Mouse (Mus musculus): ENCODE results near the gene Lonp1. TPM values are rescaled to one million over a fixed set of nuclear protein-coding genes. Genes with fewer than 3 reads are reported as not detected.

Lonp1 gene
- total RNA-seq, 2 experiments from 2014 or later: 306 to 318 TPM

DNA sequence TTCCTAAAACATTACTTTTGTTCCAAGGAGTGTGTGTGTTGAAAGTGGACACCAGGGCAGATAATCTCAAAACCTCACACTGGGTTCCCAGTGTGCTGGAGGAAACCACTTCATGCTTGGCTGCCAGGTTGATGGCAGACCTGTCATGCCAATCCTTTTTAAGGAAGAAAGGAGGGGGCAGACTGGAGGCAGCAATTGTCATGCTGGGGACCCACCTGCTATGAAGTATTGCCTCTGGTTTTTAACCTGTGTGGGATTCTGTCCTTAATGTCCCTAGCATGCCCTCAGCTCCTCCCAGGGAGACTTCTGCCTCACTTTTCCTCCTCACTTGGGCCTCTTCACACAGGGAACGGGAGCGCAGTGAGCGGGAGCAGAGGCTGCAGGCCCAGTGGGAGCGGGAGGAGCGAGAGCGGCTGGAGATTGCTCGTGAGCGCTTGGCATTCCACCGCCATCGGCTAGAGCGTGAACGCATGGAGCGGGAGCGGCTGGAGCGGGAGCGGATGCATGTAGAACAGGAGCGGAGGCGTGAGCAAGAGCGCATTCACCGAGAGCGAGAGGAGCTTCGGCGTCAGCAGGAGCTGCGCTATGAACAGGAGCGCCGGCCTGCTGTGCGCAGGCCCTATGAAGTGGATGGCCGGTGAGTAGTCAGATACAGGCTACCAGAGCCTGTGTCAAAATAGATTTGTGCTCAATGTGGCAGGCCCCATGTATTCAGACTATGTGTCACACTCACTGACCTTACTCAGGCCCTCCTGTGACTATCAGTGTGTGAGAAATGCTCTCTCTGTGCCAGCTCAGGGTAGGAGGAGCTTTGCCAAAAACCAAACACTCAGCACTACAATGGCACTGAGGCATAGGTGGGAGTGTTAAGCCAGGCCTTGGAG is 23.3 kb downstream of the Lonp1 start:
- DNase-seq (ENCODE audit: low spot score in 2 of 2): no peak

DNA sequence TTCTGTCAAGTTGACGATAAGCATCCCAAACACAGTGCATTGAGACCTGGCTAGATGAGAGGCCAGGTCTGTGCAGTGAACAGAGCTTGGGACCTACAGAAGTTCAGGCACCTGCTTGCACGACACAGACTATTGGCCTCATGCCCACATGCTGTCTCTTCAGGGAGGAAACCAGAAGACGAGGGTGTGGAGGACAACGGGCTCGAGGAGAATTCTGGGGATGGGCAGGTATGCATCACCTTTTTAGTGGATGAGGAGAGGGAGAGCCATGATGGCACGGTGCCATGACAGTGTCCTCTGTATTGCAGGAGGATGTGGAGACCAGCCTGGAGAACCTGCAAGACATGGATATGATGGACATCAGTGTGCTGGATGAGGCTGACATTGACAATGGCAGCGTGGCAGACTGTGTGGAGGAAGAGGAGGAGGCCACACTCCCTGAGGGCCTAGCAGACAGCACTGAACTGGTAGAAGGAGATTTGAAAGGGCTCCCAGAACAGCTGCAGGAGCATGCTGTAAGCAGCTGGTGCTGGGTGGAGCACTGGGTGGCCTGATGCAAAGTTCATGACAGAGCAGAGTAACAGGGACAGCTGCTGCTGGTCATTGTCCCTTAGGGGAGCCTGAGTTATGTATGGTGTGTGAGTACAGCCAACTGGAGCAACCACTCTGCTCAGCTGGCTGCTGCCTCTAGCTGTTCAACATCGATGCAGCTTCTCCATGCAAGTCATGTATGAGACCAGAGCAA is 33.0 kb downstream of the Lonp1 start:
- no peak for DNase-seq (ENCODE audit: low spot score in 2 of 2)

DNA sequence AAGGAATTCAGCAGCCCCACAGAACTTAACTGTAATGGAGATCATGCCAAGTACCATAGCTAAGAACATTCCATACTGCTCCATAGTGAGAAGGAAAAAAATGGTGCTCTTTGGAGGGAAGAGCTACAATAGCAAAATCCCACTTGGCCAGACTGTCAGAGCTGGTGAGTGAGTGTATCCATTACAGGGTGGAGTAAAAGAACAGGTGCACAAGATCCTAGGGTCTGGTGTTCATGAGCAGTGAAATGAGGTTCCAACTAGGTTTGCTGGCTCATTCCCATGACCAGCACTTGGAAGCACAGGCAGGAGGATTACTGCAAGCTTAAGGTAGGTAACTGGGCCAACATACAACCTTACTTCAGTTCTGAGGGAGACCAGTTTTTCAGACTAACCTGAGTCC is 34.1 kb downstream of the Lonp1 start:
- DNase-seq (ENCODE audit: low spot score in 2 of 2): no peak

DNA sequence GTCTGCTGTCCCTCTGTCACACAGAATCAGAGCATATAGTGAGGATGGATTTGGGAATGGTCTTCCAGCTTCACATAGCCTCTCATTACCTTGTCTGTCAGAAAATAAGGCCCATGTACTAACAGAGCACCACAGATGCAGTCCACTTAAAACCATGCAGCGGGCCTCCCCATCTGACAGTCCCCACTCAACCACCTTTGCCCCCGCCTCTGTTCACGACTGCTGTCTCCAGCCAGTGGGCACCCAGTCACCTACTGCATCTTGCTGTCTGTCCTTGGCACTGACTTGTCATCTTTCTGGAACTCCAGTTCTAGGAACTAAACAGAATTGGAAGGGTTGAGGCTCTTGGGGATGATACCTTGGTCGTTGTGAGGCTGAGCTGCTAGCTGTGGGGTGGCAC is 37.8 kb downstream of the Lonp1 start:
- no peak for DNase-seq (ENCODE audit: low spot score in 2 of 2)

DNA sequence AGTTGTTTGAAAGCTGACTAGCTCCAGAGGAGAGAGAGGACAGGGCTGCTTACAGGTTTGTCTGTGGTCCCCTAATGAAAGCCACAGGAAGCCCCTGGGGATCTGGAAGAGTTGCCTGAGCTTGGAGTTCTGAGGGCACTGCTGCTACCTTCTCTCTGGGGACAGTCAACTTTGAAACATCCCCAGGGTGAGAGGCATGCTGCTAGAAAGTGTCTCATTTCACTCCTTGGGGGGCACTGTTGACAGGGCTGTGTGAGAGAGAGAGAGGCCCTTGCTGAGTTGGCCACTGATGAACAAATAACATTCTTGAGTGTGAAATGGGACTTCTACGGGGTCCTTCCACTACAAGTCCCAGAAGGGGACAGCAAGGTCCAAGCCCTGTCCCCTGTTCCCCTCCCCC is 38.9 kb downstream of the Lonp1 start:
- no peak for DNase-seq (ENCODE audit: low spot score in 2 of 2)

GRCm38 (mm10) chr17:56585171-56585821 is 41.4 kb downstream of the Lonp1 start:
- DNase-seq (ENCODE audit: low spot score in 2 of 2): peak; percentile 19 to 38

- peak; percentile 95 to 97 for DNase-seq (ENCODE audit: low spot score in 2 of 2)
Measured at GRCm38 (mm10) chr17:56584257-56585130, 42.2 kb downstream of the Lonp1 start, which contains the start of the genes Safb2 and Safb. Gene Safb2, minus strand, starts transcription at chr17:56584585. Gene Safb, plus strand, starts transcription at chr17:56584825.

DNA sequence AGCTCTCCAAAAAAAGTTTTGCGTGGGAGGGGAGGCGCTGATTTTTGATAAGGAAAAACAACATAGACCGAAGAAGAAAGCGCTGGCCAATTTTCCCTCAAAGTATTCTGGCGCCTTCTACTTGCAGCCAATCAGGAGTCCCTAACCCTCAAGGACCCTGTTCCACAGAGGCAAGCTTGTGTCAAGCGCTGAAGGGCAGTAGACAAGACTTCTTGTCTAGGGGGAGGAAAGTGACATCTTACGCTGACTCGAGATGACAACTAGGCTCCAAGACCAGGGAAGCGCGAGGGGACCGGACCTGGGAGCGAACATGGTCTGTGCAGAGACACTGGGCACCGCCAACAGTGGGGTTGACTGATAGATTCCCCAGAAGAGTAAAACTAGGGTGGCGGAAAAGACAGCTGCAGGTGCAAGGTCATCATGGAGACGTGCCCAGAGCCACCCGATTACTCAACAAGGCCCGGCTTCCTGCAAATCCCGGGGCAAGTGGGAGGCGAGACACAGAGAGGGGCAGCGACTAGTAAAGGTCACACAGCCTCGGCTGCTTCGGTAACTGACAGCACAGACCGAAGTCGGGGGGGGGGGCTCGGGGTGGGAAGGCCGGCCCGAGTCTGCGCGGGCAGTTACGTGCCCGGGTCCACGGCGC is 43.0 kb downstream of the Lonp1 start:
- DNase-seq (ENCODE audit: low spot score in 2 of 2): peak in 1 of 2 experiments; percentile 25

DNA sequence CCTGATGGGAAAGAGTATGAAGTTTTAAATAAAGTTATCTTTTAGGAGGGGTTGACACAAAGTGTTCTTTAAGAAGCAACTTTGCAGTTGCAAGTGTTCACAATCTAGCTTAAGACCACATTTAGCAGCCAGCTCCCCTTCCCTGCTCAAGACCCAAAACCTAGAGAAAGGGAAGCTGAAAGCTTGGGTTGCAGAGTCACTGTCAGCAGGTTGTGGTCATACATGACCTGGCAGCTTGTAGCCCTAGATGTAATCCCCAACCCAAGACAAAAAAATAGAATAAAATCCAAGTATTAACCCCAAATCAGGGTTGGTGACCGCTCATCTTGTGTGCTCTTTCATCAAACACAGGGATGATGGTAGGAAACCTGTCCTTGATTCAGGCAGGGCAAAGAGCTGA is 43.6 kb downstream of the Lonp1 start:
- DNase-seq (ENCODE audit: low spot score in 2 of 2): no peak

- no peak for DNase-seq (ENCODE audit: low spot score in 2 of 2)
Measured at GRCm38 (mm10) chr17:56572939-56573338, 53.7 kb downstream of the Lonp1 start.

- no peak for DNase-seq (ENCODE audit: low spot score in 2 of 2)
Measured at GRCm38 (mm10) chr17:56572154-56572553, 54.5 kb downstream of the Lonp1 start.

DNA sequence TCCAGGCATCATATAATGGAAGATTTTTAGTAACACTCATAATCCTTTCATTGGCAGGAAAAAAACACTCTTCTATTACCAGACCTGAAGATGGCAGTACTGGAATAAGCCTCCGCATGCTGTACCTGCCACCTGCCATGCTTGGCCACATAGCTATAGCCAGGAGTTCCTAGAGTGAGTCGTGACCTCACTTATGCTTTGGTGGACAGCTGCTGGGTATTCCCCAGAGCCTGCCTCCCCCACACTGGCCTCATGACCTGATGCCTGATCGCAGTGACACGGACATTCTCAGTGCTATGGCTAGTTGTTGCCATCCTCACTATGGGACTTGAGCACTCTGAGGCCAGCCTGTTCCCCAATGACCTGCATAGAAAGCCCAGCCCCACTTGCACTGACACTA is 56.4 kb downstream of the Lonp1 start:
- DNase-seq (ENCODE audit: low spot score in 2 of 2): no peak

DNA sequence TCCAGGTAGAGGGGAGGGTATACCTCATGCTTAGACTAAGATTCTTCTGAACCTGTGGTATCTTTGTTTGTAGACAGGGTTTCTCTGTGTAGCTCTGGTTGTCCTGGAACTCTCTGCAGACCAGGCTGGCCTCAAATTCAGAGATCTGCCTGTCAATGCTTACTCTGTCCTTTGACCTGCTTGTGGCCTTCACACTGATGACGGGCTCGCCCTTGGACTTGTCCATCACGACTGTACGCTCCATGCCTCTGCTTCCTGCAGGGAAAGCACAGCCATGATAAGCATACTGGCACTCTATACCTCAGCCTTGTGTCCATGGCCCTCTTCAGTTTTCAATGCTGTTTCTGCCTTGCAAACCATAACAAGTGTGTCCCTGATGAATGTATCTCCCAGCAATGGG is 59.3 kb downstream of the Lonp1 start:
- DNase-seq (ENCODE audit: low spot score in 2 of 2): no peak

- DNase-seq (ENCODE audit: low spot score in 2 of 2): no peak
Measured at GRCm38 (mm10) chr17:56566918-56567317, 59.8 kb downstream of the Lonp1 start.

DNA sequence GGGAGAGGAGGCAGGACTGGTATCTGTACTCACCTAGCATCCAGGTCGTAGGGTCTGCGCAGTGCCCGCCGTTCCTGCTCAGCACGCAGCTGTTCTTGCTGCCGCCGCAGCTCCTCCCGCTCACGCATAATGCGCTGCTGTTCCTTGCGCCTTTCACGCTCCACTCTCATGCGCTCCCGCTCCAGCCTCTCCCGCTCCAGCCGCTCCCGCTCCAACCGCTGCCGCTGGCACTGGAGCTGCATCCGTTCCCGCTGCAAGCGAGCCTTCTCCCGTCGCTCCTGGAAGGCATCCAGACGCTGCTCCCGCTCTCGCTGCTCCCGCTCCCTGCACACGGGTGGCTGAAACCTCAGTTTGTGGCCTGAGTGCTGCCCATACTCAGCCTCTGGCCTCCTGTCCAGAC is 60.4 kb downstream of the Lonp1 start:
- DNase-seq (ENCODE audit: low spot score in 2 of 2): no peak

Other genes with a start within 250 kb of the Lonp1 start
- gene Ptprs, start 150.4 kb downstream of the Lonp1 start, total RNA-seq (2021): 100 to 1,000 TPM; 176 to 208 TPM
- not detected for gene Znrf4, start 114.5 kb downstream of the Lonp1 start, total RNA-seq (2021)
- gene Gm20219, start 72.5 kb downstream of the Lonp1 start, total RNA-seq (2021): 1 to 10 TPM; 1.4 to 1.9 TPM
- 100 to 1,000 TPM; 153 to 170 TPM for gene Safb2, start 42.3 kb downstream of the Lonp1 start, total RNA-seq (2021)
- 100 to 1,000 TPM; 168 to 177 TPM for gene Safb, start 42.1 kb downstream of the Lonp1 start, total RNA-seq (2021)
- 100 to 1,000 TPM; 294 to 338 TPM for gene 2410015M20Rik, start 17.1 kb downstream of the Lonp1 start, total RNA-seq (2021)
- gene Rpl36, start 13.5 kb downstream of the Lonp1 start, total RNA-seq (2021): 1,000 to 10,000 TPM; 1,222 to 1,358 TPM
- 1 to 10 TPM; 2.4 to 2.7 TPM for gene Catsperd, start 1.3 kb upstream of the Lonp1 start, total RNA-seq (2021)
- gene Ranbp3, start 46.4 kb upstream of the Lonp1 start, total RNA-seq (2021): 10 to 100 TPM; 88.1 to 89.6 TPM
- 100 to 1,000 TPM; 244 to 256 TPM for gene Ndufa11, start 90.9 kb upstream of the Lonp1 start, total RNA-seq (2021)
- 10 to 100 TPM; 31.4 to 34.4 TPM for gene Vmac, start 91.1 kb upstream of the Lonp1 start, total RNA-seq (2021)
- 1 to 10 TPM; 4.1 to 5.2 TPM for gene Nrtn, start 130.6 kb upstream of the Lonp1 start, total RNA-seq (2021)
- gene Dus3l, start 137.9 kb upstream of the Lonp1 start, total RNA-seq (2021): 10 to 100 TPM; 53.0 to 56.2 TPM
- under 1 TPM; 0.76 to 0.90 TPM for gene Prr22, start 143.4 kb upstream of the Lonp1 start, total RNA-seq (2021)
- gene Rfx2, start 204.1 kb upstream of the Lonp1 start, total RNA-seq (2021): 1 to 10 TPM; 7.4 to 7.6 TPM
- gene Acsbg2, start 247.6 kb upstream of the Lonp1 start, total RNA-seq (2021): under 1 TPM in 1 of 2 experiments, not detected in 1; 0.25 TPM
- gene 1700061G19Rik, start 248.6 kb upstream of the Lonp1 start, total RNA-seq (2021): 1 to 10 TPM; 1.1 to 2.7 TPM

Data from adrenal gland, postnatal 4 days (tissue).